Mouse (Mus musculus): ENCODE measurements around the gene Abcc6. TPM values are rescaled to one million over a fixed set of nuclear protein-coding genes. Genes with fewer than 3 reads are reported as not detected.

Abcc6 gene
- 0.05 TPM for polyA plus RNA-seq (2021)

- H3K27me3 ChIP-seq = no peaks in the 10 kb centered on the region
- no peak for DNase-seq (ENCODE audit: low read depth, low spot score)
- no peak for TF ChIP-seq CTCF (IDR thresholded peaks at IDR 0.05)
- CTCF ChIA-PET = no interaction called here
- ATAC-seq = no peak
- in situ Hi-C loops (cut with MboI; ENCODE audit: low pct_unique_long_range_greater_than_20kb) = no loop called here
- POLR2A ChIA-PET = no interaction called here
Observed at GRCm38 (mm10) chr7:46030145-46030488, at the start of gene Abcc6. Abcc6 (minus strand) TSS chr7:46030302.

GRCm38 (mm10) chr7:46077675-46078074, 47.6 kb upstream of the Abcc6 start:
- DNase-seq (ENCODE audit: low read depth, low spot score) = no peak

GRCm38 (mm10) chr7:46076844-46077243, 46.7 kb upstream of the Abcc6 start:
- POLR2A ChIA-PET = no interaction called here
- no peak for TF ChIP-seq CTCF (IDR thresholded peaks at IDR 0.05)
- no peak for DNase-seq (ENCODE audit: low read depth, low spot score)
- H3K27me3 ChIP-seq = no peaks in the 10 kb centered on the region
- in situ Hi-C loops (cut with MboI; ENCODE audit: low pct_unique_long_range_greater_than_20kb) = no loop called here
- CTCF ChIA-PET = no interaction called here
- ATAC-seq = no peak

More at GRCm38 (mm10) chr7:46077675-46078074, 47.6 kb upstream of the Abcc6 start:
- in situ Hi-C loops (cut with MboI; ENCODE audit: low pct_unique_long_range_greater_than_20kb) = no loop called here
- no peak for TF ChIP-seq CTCF (IDR thresholded peaks at IDR 0.05)
- POLR2A ChIA-PET = no interaction called here
- no peak for ATAC-seq
- H3K27me3 ChIP-seq = no peaks in the 10 kb centered on the region
- CTCF ChIA-PET = no interaction called here

- no peak for TF ChIP-seq CTCF (IDR thresholded peaks at IDR 0.05)
- CTCF ChIA-PET = no interaction called here
- no peak for DNase-seq (ENCODE audit: low read depth, low spot score)
- H3K27me3 ChIP-seq = no peaks in the 10 kb centered on the region
- ATAC-seq = no peak
- in situ Hi-C loops (cut with MboI; ENCODE audit: low pct_unique_long_range_greater_than_20kb) = no loop called here
- POLR2A ChIA-PET = interaction anchor here (0.5 kb wide), 2 partner anchors 68 to 172 kb away, joined by 3 to 4 read pairs; partner anchors contain the start of genes Syngr4 and Tmem143
Observed at GRCm38 (mm10) chr7:46068831-46069230, 38.7 kb upstream of the Abcc6 start.

GRCm38 (mm10) chr7:46063296-46063695, 33.2 kb upstream of the Abcc6 start:
- CTCF ChIA-PET = interaction anchor here (1.1 kb wide), 1 partner anchor 19 kb away, joined by 3 read pairs; no protein-coding TSS in a partner anchor
- no peak for ATAC-seq

GRCm38 (mm10) chr7:46061614-46062013, 31.5 kb upstream of the Abcc6 start:
- no peaks in the 10 kb centered on the region for H3K27me3 ChIP-seq
- ATAC-seq (no peak), DNase-seq (ENCODE audit: low read depth, low spot score) (no peak)
- ChIA-PET POLR2A (no interaction called here), CTCF (no interaction called here)
- no peak for TF ChIP-seq CTCF (IDR thresholded peaks at IDR 0.05)
- in situ Hi-C loops (cut with MboI; ENCODE audit: low pct_unique_long_range_greater_than_20kb) = no loop called here

More at GRCm38 (mm10) chr7:46063296-46063695, 33.2 kb upstream of the Abcc6 start:
- H3K27me3 ChIP-seq = no peaks in the 10 kb centered on the region
- in situ Hi-C loops (cut with MboI; ENCODE audit: low pct_unique_long_range_greater_than_20kb) = no loop called here
- no peak for TF ChIP-seq CTCF (IDR thresholded peaks at IDR 0.05)
- no peak for DNase-seq (ENCODE audit: low read depth, low spot score)
- POLR2A ChIA-PET = no interaction called here

- in situ Hi-C loops (cut with MboI; ENCODE audit: low pct_unique_long_range_greater_than_20kb) = no loop called here
- no peak for TF ChIP-seq CTCF (IDR thresholded peaks at IDR 0.05)
- ChIA-PET POLR2A (no interaction called here), CTCF (no interaction called here)
- DNase-seq (ENCODE audit: low read depth, low spot score) (no peak), ATAC-seq (no peak)
- no peaks in the 10 kb centered on the region for H3K27me3 ChIP-seq
Observed at GRCm38 (mm10) chr7:46060688-46061087, 30.6 kb upstream of the Abcc6 start.

GRCm38 (mm10) chr7:46058882-46059281, 28.8 kb upstream of the Abcc6 start:
- no peak for TF ChIP-seq CTCF (IDR thresholded peaks at IDR 0.05)
- in situ Hi-C loops (cut with MboI; ENCODE audit: low pct_unique_long_range_greater_than_20kb) = no loop called here

GRCm38 (mm10) chr7:46053566-46053965, 23.5 kb upstream of the Abcc6 start:
- POLR2A ChIA-PET = no interaction called here
- DNase-seq (ENCODE audit: low read depth, low spot score) = no peak
- CTCF ChIA-PET = no interaction called here
- H3K27me3 ChIP-seq = no peaks in the 10 kb centered on the region
- no peak for TF ChIP-seq CTCF (IDR thresholded peaks at IDR 0.05)
- in situ Hi-C loops (cut with MboI; ENCODE audit: low pct_unique_long_range_greater_than_20kb) = no loop called here
- no peak for ATAC-seq

More at GRCm38 (mm10) chr7:46058882-46059281, 28.8 kb upstream of the Abcc6 start:
- ChIA-PET POLR2A (no interaction called here), CTCF (no interaction called here)
- ATAC-seq (no peak), DNase-seq (ENCODE audit: low read depth, low spot score) (no peak)
- H3K27me3 ChIP-seq = no peaks in the 10 kb centered on the region

- TF ChIP-seq CTCF (IDR thresholded peaks at IDR 0.05) = no peak
Observed at GRCm38 (mm10) chr7:46052161-46052821, 22.2 kb upstream of the Abcc6 start.

GRCm38 (mm10) chr7:46049981-46050380, 19.9 kb upstream of the Abcc6 start:
- in situ Hi-C loops (cut with MboI; ENCODE audit: low pct_unique_long_range_greater_than_20kb) = no loop called here
- ChIA-PET POLR2A (no interaction called here), CTCF (interaction anchor here (0.9 kb wide), 1 partner anchor 13 kb away, joined by 3 read pairs; no protein-coding TSS in a partner anchor)
- no peak for DNase-seq (ENCODE audit: low read depth, low spot score)
- TF ChIP-seq CTCF (IDR thresholded peaks at IDR 0.05) = no peak
- ATAC-seq = no peak
- H3K27me3 ChIP-seq = no peaks in the 10 kb centered on the region

More at GRCm38 (mm10) chr7:46052161-46052821, 22.2 kb upstream of the Abcc6 start:
- no peak for DNase-seq (ENCODE audit: low read depth, low spot score)
- POLR2A ChIA-PET = no interaction called here
- H3K27me3 ChIP-seq = no peaks in the 10 kb centered on the region
- in situ Hi-C loops (cut with MboI; ENCODE audit: low pct_unique_long_range_greater_than_20kb) = no loop called here
- no peak for ATAC-seq
- CTCF ChIA-PET = no interaction called here
